Mouse (Mus musculus) MEL (cell line): ENCODE results near the gene Slx1b. TPM values are rescaled to one million over a fixed set of nuclear protein-coding genes. Genes with fewer than 3 reads are reported as not detected.

Experiments
- DNase-seq: peaks from one replicate; pipeline ENCODE4 v3.0.0; 2011; ENCODE audit warnings: low read depth, low spot score
- H3K27ac ChIP-seq: 2 replicates; pipeline ENCODE4 v1.5.1; 2012; ENCODE audit warnings: low read depth, mild to moderate bottlenecking, control low read depth, low read length, moderate library complexity; ENCODE audit not compliant: control insufficient read depth
- H3K27me3 ChIP-seq, 2 experiments: fragments of 150-350 bp in 1 of 2; sonication (generic) in 1 of 2; 2 replicates each; pipeline ENCODE4 v1.6.1; 2012; ENCODE audit warnings: low read length in 2 of 2, mild to moderate bottlenecking in 2 of 2, improper control_type of control experiment in 1 of 2, moderate library complexity in 1 of 2; ENCODE audit not compliant: insufficient read depth in 2 of 2, control insufficient read depth in 1 of 2
- H3K36me3 ChIP-seq, 2 experiments: 2 replicates each; pipeline ENCODE4 v1.6.1; 2012 to 2014; ENCODE audit warnings: low read length in 2 of 2, improper control_type of control experiment in 1 of 2, inconsistent platforms in 1 of 2, mild to moderate bottlenecking in 1 of 2; ENCODE audit not compliant: insufficient read depth in 2 of 2, control insufficient read depth in 1 of 2
- H3K4me1 ChIP-seq, 2 experiments: fragments of 150-350 bp in 1 of 2; sonication (generic) in 1 of 2; 2 replicates each; pipeline ENCODE4 v1.6.1; 2012; ENCODE audit warnings: low read length in 2 of 2, improper control_type of control experiment in 1 of 2, mild to moderate bottlenecking in 1 of 2; ENCODE audit not compliant: insufficient read depth in 2 of 2, control insufficient read depth in 1 of 2
- H3K4me3 ChIP-seq, 2 experiments: fragments of 150-350 bp in 1 of 2; sonication (generic) in 1 of 2; 2 replicates each; pipeline ENCODE4 v1.5.1; 2012; ENCODE audit warnings: low read depth in 2 of 2, low read length in 2 of 2, mild to moderate bottlenecking in 2 of 2, moderate library complexity in 2 of 2, control low read depth in 1 of 2, improper control_type of control experiment in 1 of 2; ENCODE audit not compliant: control insufficient read depth in 1 of 2, insufficient read depth in 1 of 2
- H3K79me2 ChIP-seq: 2 replicates; pipeline ENCODE4 v1.6.1; 2012; ENCODE audit warnings: mild to moderate bottlenecking, low read length, moderate library complexity; ENCODE audit not compliant: control insufficient read depth, poor library complexity, insufficient read depth
- H3K9ac ChIP-seq: 2 replicates; pipeline ENCODE4 v1.6.1; 2012; ENCODE audit warnings: low read depth, mild to moderate bottlenecking, control low read depth, low read length, moderate library complexity; ENCODE audit not compliant: control insufficient read depth, poor library complexity, severe bottlenecking
- H3K9me3 ChIP-seq: fragments of 150-350 bp; sonication (generic); replicated peaks from 2 replicates; pipeline ENCODE4 v1.6.1; 2012; ENCODE audit warnings: mild to moderate bottlenecking, low read length, improper control_type of control experiment, moderate library complexity; ENCODE audit not compliant: insufficient read depth
- BHLHE40 ChIP-seq: IDR thresholded peaks from 2 replicates; pipeline ENCODE4 v1.6.1; 2012; ENCODE audit warnings: low read depth, mild to moderate bottlenecking, inconsistent platforms, low read length, improper control_type of control experiment, borderline replicate concordance
- CHD1 ChIP-seq: IDR thresholded peaks from 2 replicates; pipeline ENCODE4 v1.6.1; 2012; ENCODE audit warnings: low read depth, mild to moderate bottlenecking, inconsistent platforms, low read length, improper control_type of control experiment
- ELF1 ChIP-seq: IDR thresholded peaks from 2 replicates; pipeline ENCODE4 v1.6.1; 2014; ENCODE audit warnings: low read depth, mild to moderate bottlenecking, inconsistent platforms, low read length, improper control_type of control experiment, moderate library complexity
- EP300 ChIP-seq, 2 experiments: IDR thresholded peaks; 2 replicates each; pipeline ENCODE4 v1.6.1; 2011; ENCODE audit warnings: improper control_type of control experiment in 2 of 2, low read length in 2 of 2, low read depth in 1 of 2, mild to moderate bottlenecking in 1 of 2
- ETS1 ChIP-seq: IDR thresholded peaks from 2 replicates; pipeline ENCODE4 v1.6.1; 2012; ENCODE audit warnings: low read depth, mild to moderate bottlenecking, inconsistent platforms, low read length, improper control_type of control experiment, moderate library complexity
- GABPA ChIP-seq: IDR thresholded peaks from 2 replicates; pipeline ENCODE4 v1.6.1; 2012; ENCODE audit warnings: low read depth, mild to moderate bottlenecking, inconsistent platforms, low read length, improper control_type of control experiment, moderate library complexity
- HCFC1 ChIP-seq: IDR thresholded peaks from 2 replicates; pipeline ENCODE4 v1.6.1; 2012; ENCODE audit warnings: low read depth, mild to moderate bottlenecking, inconsistent platforms, low read length, improper control_type of control experiment, moderate library complexity
- JUND ChIP-seq: IDR thresholded peaks from 2 replicates; pipeline ENCODE4 v1.6.1; 2011; ENCODE audit warnings: low read depth, mild to moderate bottlenecking, improper control_type of control experiment, low read length
- KAT2A ChIP-seq: conservative IDR thresholded peaks from 2 replicates; pipeline ENCODE4 v1.6.1; 2012; ENCODE audit warnings: low read depth, low read length, improper control_type of control experiment, inconsistent platforms
- MAX ChIP-seq: IDR thresholded peaks from 2 replicates; pipeline ENCODE4 v1.6.1; 2011; ENCODE audit warnings: low read length, improper control_type of control experiment
- MAZ ChIP-seq: IDR thresholded peaks from 2 replicates; pipeline ENCODE4 v1.6.1; 2012; ENCODE audit warnings: low read depth, mild to moderate bottlenecking, inconsistent platforms, low read length, improper control_type of control experiment
- MXI1 ChIP-seq: IDR thresholded peaks from 2 replicates; pipeline ENCODE4 v1.6.1; 2011; ENCODE audit warnings: mild to moderate bottlenecking, low read depth, low read length, improper control_type of control experiment
- MYB ChIP-seq: IDR thresholded peaks from 2 replicates; pipeline ENCODE4 v1.6.1; 2011; ENCODE audit warnings: mild to moderate bottlenecking, low read depth, low read length, improper control_type of control experiment
- NELFE ChIP-seq: IDR thresholded peaks from 2 replicates; pipeline ENCODE4 v1.6.1; 2011; ENCODE audit warnings: low read depth, low read length, improper control_type of control experiment
- NRF1 ChIP-seq: IDR thresholded peaks from 2 replicates; pipeline ENCODE4 v1.6.1; 2014; ENCODE audit warnings: low read depth, mild to moderate bottlenecking, inconsistent platforms, low read length, improper control_type of control experiment, moderate library complexity; ENCODE audit not compliant: poor library complexity, insufficient read depth, severe bottlenecking
- POLR2A ChIP-seq, 2 experiments: IDR thresholded peaks; 2 replicates each; pipeline ENCODE4 v1.6.1; 2011 to 2012; ENCODE audit warnings: low read length in 2 of 2, mild to moderate bottlenecking in 2 of 2, control low read depth in 1 of 2, improper control_type of control experiment in 1 of 2, low read depth in 1 of 2, moderate library complexity in 1 of 2; ENCODE audit not compliant: control insufficient read depth in 1 of 2, insufficient read depth in 1 of 2, poor library complexity in 1 of 2
- POLR2AphosphoS2 ChIP-seq: IDR thresholded peaks from 2 replicates; pipeline ENCODE4 v1.6.1; 2011; ENCODE audit warnings: low read length, improper control_type of control experiment
- RAD21 ChIP-seq: IDR thresholded peaks from 2 replicates; pipeline ENCODE4 v1.6.1; 2011; ENCODE audit warnings: mild to moderate bottlenecking, low read depth, low read length, improper control_type of control experiment
- RCOR1 ChIP-seq: IDR thresholded peaks from 2 replicates; pipeline ENCODE4 v1.6.1; 2012; ENCODE audit warnings: low read depth, mild to moderate bottlenecking, inconsistent platforms, low read length, improper control_type of control experiment
- SIN3A ChIP-seq: IDR thresholded peaks from 2 replicates; pipeline ENCODE4 v1.6.1; 2012; ENCODE audit warnings: low read length, improper control_type of control experiment, inconsistent platforms
- SMC3 ChIP-seq: IDR thresholded peaks from 2 replicates; pipeline ENCODE4 v1.6.1; 2011; ENCODE audit warnings: low read depth, low read length, improper control_type of control experiment
- TBP ChIP-seq: IDR thresholded peaks from 2 replicates; pipeline ENCODE4 v1.8.0; 2011; ENCODE audit warnings: low read depth, low read length, improper control_type of control experiment
- TCF12 ChIP-seq: IDR thresholded peaks from 2 replicates; pipeline ENCODE4 v1.6.1; 2014; ENCODE audit warnings: low read depth, mild to moderate bottlenecking, inconsistent platforms, low read length, improper control_type of control experiment, moderate library complexity
- USF1 ChIP-seq: IDR thresholded peaks from 2 replicates; pipeline ENCODE4 v1.6.1; 2014; ENCODE audit warnings: low read depth, mild to moderate bottlenecking, inconsistent platforms, low read length, improper control_type of control experiment, moderate library complexity
- ZMIZ1 ChIP-seq: IDR thresholded peaks from 2 replicates; pipeline ENCODE4 v1.6.1; 2012; ENCODE audit warnings: low read depth, mild to moderate bottlenecking, inconsistent platforms, low read length, improper control_type of control experiment, moderate library complexity
- polyA plus RNA-seq, 2 experiments: library from polyadenylated mRNA; stranded (reverse) in 1 of 2; unstranded in 1 of 2; fragments of >175 nt in 1 of 2; fragments of >200 nt in 1 of 2; gene quantifications; 2 replicates each; pipeline versions ENCODE4 v1.2.1 to v1.2.4; 2012; ENCODE audit warnings: low replicate concordance in 2 of 2, low read depth in 1 of 2; ENCODE audit not compliant: insufficient read length in 2 of 2, insufficient read depth in 1 of 2, missing spikeins in 1 of 2
- total RNA-seq: library from RNA; depleted of rRNA; stranded (reverse); fragments of 300-350 nt; gene quantifications from 2 replicates; pipeline ENCODE4 v1.2.3, GENCODE M21; 2012

Slx1b gene
- total and polyA plus RNA-seq, 3 experiments, result 4.6 to 10.2 TPM; not detected in 1

- TF ChIP-seq RCOR1 (no peak), JUND (no peak), USF1 (no peak), SMC3 (no peak)
Observed at GRCm38 (mm10) chr7:126707442-126708174, 12.0 kb upstream of the Slx1b start, which contains the start of gene Coro1a (continued).

GRCm38 (mm10) chr7:126704121-126704980 is 8.8 kb upstream of the Slx1b start:
- Histone ChIP-seq H3K36me3 (peaks cover 0 to 26% of the 10 kb centered on the region in 2 experiments; a peak in 2 of 4 replicates), H3K4me3 (peak overlapping the region; percentile 65 to 88), H3K9me3 (no peaks in the 10 kb centered on the region), H3K9ac (peak overlapping the region; percentile 76), H3K79me2 (peaks cover 27% of the 10 kb centered on the region), H3K4me1 (peaks cover 11 to 37% of the 10 kb centered on the region in 2 experiments; a peak in 3 of 4 replicates), H3K27me3 (no peaks in the 10 kb centered on the region), H3K27ac (peak overlapping the region; percentile 93)
- DNase-seq, result peak; percentile 91
- TF ChIP-seq BHLHE40 (no peak), MXI1 (peak; percentile 12), TCF12 (peak; percentile 53; the same call in 1 of the 2 replicates), HCFC1 (peak; percentile 68), GABPA (no peak), RCOR1 (peak; percentile 26; the same call in 1 of the 2 replicates), POLR2A (IDR thresholded peaks at IDR 0.05; ENCODE audit: control insufficient read depth in 1 of 2, insufficient read depth in 1 of 2, low read depth in 1 of 2, low read length in 2 of 2, poor library complexity in 1 of 2) (peak in 1 of 2 experiments; percentile 86; a peak in 2 of 4 replicates), MAZ (peak; percentile 81), JUND (no peak), EP300 (IDR thresholded peaks at IDR 0.05; ENCODE audit: low read depth in 1 of 2, low read length in 2 of 2) (peak; percentile 7 to 54; a peak in 2 of 4 replicates), MYB (no peak), NRF1 (peak; percentile 45; the same call in 1 of the 2 replicates), ELF1 (peak; percentile 73), ETS1 (peak; percentile 54; the same call in 1 of the 2 replicates), MAX (0 out of 2 replicates have a peak, but pooled peaks have one; percentile 21), RAD21 (no peak), NELFE (peak; percentile 77; the same call in 1 of the 2 replicates), POLR2AphosphoS2 (no peak; the same call in 1 of the 2 replicates), ZMIZ1 (peak; percentile 73; the same call in 1 of the 2 replicates), SIN3A (peak; percentile 31; the same call in 1 of the 2 replicates), CHD1 (0 out of 2 replicates have a peak, but pooled peaks have one; percentile 55), TBP (peak; percentile 78), KAT2A (no peak)
